ENCODE assay signal across 18 mouse cellular contexts in the genomic region with DNA sequence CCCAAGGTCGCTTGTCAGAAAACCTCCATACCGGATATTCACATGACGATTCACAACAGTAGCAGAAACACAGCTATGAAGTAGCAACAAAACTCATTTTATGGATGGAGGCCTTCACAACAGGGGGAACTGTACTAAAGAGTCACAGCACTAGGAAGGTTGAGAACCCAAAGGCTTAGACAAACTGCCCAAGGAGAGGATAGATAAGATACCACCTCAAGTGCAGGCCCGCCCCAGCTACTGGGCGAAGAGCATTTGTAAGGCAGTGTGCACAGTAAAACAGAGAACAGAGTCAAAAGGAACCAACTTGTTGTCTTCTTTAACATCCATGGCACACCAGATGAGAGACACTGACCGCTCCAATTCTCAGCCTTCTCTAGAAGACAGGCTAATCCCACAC. TPM values are rescaled to one million over a fixed set of nuclear protein-coding genes. Genes with fewer than 3 reads are reported as not detected.
A peak's percentile ranks its signal among the peaks of the same experiment; 100 is the strongest.
DNase-seq lines count a peak whose midpoint lies in the region; ATAC-seq and TF ChIP-seq lines count a peak whose summit lies in the region.
"Had no signal": no experiment of that assay in that cellular context is flagged by ENCODE, and none has a peak within 500 bp of the region (broad histone marks: within the 10 kb centered on the region; RNA-seq: fewer than 3 reads in every experiment).

No protein-coding gene starts in this region.

- no peak overlapping the region for H3K27ac ChIP-seq in heart, embryonic 10.5 days
- no peak overlapping the region for H3K27ac ChIP-seq in kidney, postnatal 0 days
- peak overlapping the region; percentile 39 for H3K27ac ChIP-seq in liver, embryonic 16.5 days (ENCODE audit: low read length)
- no peak overlapping the region for H3K27ac ChIP-seq in gastrocnemius, adult 2 months
- H3K27ac ChIP-seq: embryonic facial prominence, embryonic 13.5 days; limb, embryonic 15.5 days had no signal

- DNase-seq in heart, adult 11 months, result peak; percentile 84
- no peak for DNase-seq in heart, embryonic 10.5 days (ENCODE audit: low spot score)
- no peak for DNase-seq in kidney, postnatal 0 days (ENCODE audit: low spot score)
- DNase-seq in kidney, postnatal 25 days, result no peak
- no peak for DNase-seq in gastrocnemius, adult 2 months
- no peak for DNase-seq in left cerebral cortex, adult 18-20 months (ENCODE audit: low spot score in 2 of 2)
- DNase-seq: adrenal gland, postnatal 10 days; cerebellum, postnatal 25 days; gastrocnemius, postnatal 10 days; kidney, postnatal 10 days; lung, postnatal 4 days; spleen, adult 18-20 months; thymus, postnatal 4 days had no signal

- WGBS in heart, embryonic 10.5 days, result 68% methylated on average over 6 of the region's 6 CpGs
- WGBS in kidney, postnatal 0 days, result 89% methylated on average over 6 of the region's 6 CpGs
- 54% methylated on average over 6 of the region's 6 CpGs for WGBS in liver, embryonic 16.5 days (ENCODE audit: insufficient replicate concordance)

- H3K36me3 ChIP-seq in heart, embryonic 10.5 days, result peaks cover 15% of the 10 kb centered on the region
- peaks cover 10% of the 10 kb centered on the region; the same call in 1 of the 2 replicates for H3K36me3 ChIP-seq in kidney, postnatal 0 days (ENCODE audit: insufficient read depth, low read length)
- H3K36me3 ChIP-seq in liver, embryonic 16.5 days (ENCODE audit: control insufficient read depth, insufficient read depth), result no peaks in the 10 kb centered on the region

- H3K9me3 ChIP-seq in heart, embryonic 10.5 days, result no peaks in the 10 kb centered on the region
- H3K9me3 ChIP-seq in kidney, postnatal 0 days (replicated peaks; ENCODE audit: low read length), result no peaks in the 10 kb centered on the region
- H3K9me3 ChIP-seq in liver, embryonic 16.5 days (replicated peaks; ENCODE audit: control insufficient read depth, low read length), result no peaks in the 10 kb centered on the region
- H3K9me3 ChIP-seq: embryonic facial prominence, embryonic 13.5 days; limb, embryonic 15.5 days had no signal

- TF ChIP-seq CTCF in kidney, postnatal 0 days (IDR thresholded peaks at IDR 0.05; ENCODE audit: low read depth), result no peak
- no peak for TF ChIP-seq CTCF in gastrocnemius, adult 2 months (IDR thresholded peaks at IDR 0.05)

- no peak overlapping the region for H3K9ac ChIP-seq in kidney, postnatal 0 days (ENCODE audit: low read depth, low read length)
- no peak overlapping the region for H3K9ac ChIP-seq in liver, embryonic 16.5 days (ENCODE audit: low read depth, low read length)
- H3K9ac ChIP-seq: embryonic facial prominence, embryonic 13.5 days; limb, embryonic 15.5 days had no signal

- peaks cover 32% of the 10 kb centered on the region for H3K4me1 ChIP-seq in heart, embryonic 10.5 days
- peaks cover 18% of the 10 kb centered on the region for H3K4me1 ChIP-seq in kidney, postnatal 0 days (replicated peaks; ENCODE audit: insufficient read depth, low read length)
- H3K4me1 ChIP-seq in liver, embryonic 16.5 days (ENCODE audit: control insufficient read depth, low read depth, low read length), result peaks cover 31% of the 10 kb centered on the region

- no peak overlapping the region for H3K4me3 ChIP-seq in heart, embryonic 10.5 days
- no peak overlapping the region for H3K4me3 ChIP-seq in kidney, postnatal 0 days (replicated peaks; ENCODE audit: low read depth, low read length)
- no peak overlapping the region; the same call in 1 of the 2 replicates for H3K4me3 ChIP-seq in liver, embryonic 16.5 days (ENCODE audit: low read depth, low read length)
- no peak overlapping the region for H3K4me3 ChIP-seq in gastrocnemius, adult 2 months
- H3K4me3 ChIP-seq: embryonic facial prominence, embryonic 13.5 days had no signal

- H3K4me2 ChIP-seq in kidney, postnatal 0 days (ENCODE audit: low read length), result peak overlapping the region; percentile 71; the same call in 1 of the 2 replicates
- H3K4me2 ChIP-seq in liver, embryonic 16.5 days (ENCODE audit: low read depth, low read length), result peak overlapping the region; percentile 83

- ATAC-seq in kidney, postnatal 0 days (replicated peaks; ENCODE audit: low FRiP score, low read depth), result no peak
- peak; percentile 21 for ATAC-seq in erythroblast, adult 5-6 weeks (replicated peaks; ENCODE audit: low FRiP score, poor library complexity, severe bottlenecking)
- 0 out of 2 replicates have a peak, but pooled peaks have one; percentile 11 for ATAC-seq in liver, embryonic 16.5 days (ENCODE audit: low read depth)
- ATAC-seq: forebrain, embryonic 16.5 days had no signal

- intact Hi-C loops in gastrocnemius, adult 2 months (cut with DNase I), result loop anchor here (5.0 kb wide), 2 partner anchors 50 to 420 kb away; a partner anchor contains a TSS

- H3K27me3 ChIP-seq in heart, embryonic 10.5 days (ENCODE audit: insufficient read depth, poor library complexity, severe bottlenecking), result no peaks in the 10 kb centered on the region
- no peaks in the 10 kb centered on the region for H3K27me3 ChIP-seq in kidney, postnatal 0 days (ENCODE audit: insufficient read depth, low read length)
- H3K27me3 ChIP-seq in liver, embryonic 16.5 days (ENCODE audit: control insufficient read depth, insufficient read depth, low read depth, low read length), result no peaks in the 10 kb centered on the region
- H3K27me3 ChIP-seq: embryonic facial prominence, embryonic 13.5 days; limb, embryonic 15.5 days had no signal

RNA-seq across cellular contexts. Expression of a gene that starts 1.8 kb away (rescaled TPM):
- polyA plus RNA-seq in heart, embryonic 10.5 days (2016; fragmentation: Nextera tagmentation; extraction: Ambion mirVana), result 33.0 and 33.9 TPM in 2 replicates
- 33.0 and 35.6 TPM in 2 replicates for polyA plus RNA-seq in kidney, postnatal 0 days (2015; fragmentation: Nextera tagmentation; extraction: Ambion mirVana)
- 3.3 and 4.6 TPM in 2 replicates for total RNA-seq in erythroblast, adult 5-6 weeks (2015; ENCODE audit: low replicate concordance)
- 3.1 and 4.0 TPM in 2 replicates for total RNA-seq in erythroblast, adult 5-6 weeks (2017; ENCODE audit: low replicate concordance)
- polyA plus RNA-seq in liver, embryonic 16.5 days (2015; fragmentation: Nextera tagmentation; extraction: Ambion mirVana), result 13.9 and 14.1 TPM in 2 replicates
- 10 to 100 TPM; 28.0 to 30.7 TPM for total RNA-seq in gastrocnemius, adult 2 months (2021)
- total RNA-seq in left cerebral cortex, adult 18-20 months (2021), result 10 to 100 TPM; 28.6 to 29.6 TPM

Comparison
In these comparisons a context has a peak if more than half of its experiments do, and no peak if none do; other contexts are left out.
1. RNA of a gene that starts 1.8 kb away (total RNA-seq): 28.0 to 30.7 TPM in gastrocnemius, adult 2 months and 28.6 to 29.6 TPM in left cerebral cortex, adult 18-20 months; 3.1 to 4.6 TPM in erythroblast, adult 5-6 weeks; every median in the first group is over 4 times any median in the second.